Mouse (Mus musculus): ENCODE data around the gene Tacc3. TPM values are rescaled to one million over a fixed set of nuclear protein-coding genes. Genes with fewer than 3 reads are reported as not detected.

Tacc3 gene
- polyA plus RNA-seq, 1 experiment = 11.6 TPM

GRCm38 (mm10) chr5:33722266-33723018 lies 64.5 kb downstream of the Tacc3 start:
- peaks cover 31% of the 10 kb centered on the region for H3K4me1 ChIP-seq (ENCODE audit: control insufficient read depth)
- TF ChIP-seq GATA1 (IDR thresholded peaks at IDR 0.05; ENCODE audit: low read length) (no peak), TAL1 (IDR thresholded peaks at IDR 0.05; ENCODE audit: low read length) (no peak)
- H3K27me3 ChIP-seq (ENCODE audit: control insufficient read depth) = peaks cover 81% of the 10 kb centered on the region
- peak overlapping the region; percentile 58 for H3K4me3 ChIP-seq (replicated peaks)
- H3K9me3 ChIP-seq (ENCODE audit: control insufficient read depth, low read length) = peaks cover 6% of the 10 kb centered on the region; the same call in 1 of the 2 replicates
- no peaks in the 10 kb centered on the region for H3K36me3 ChIP-seq (ENCODE audit: control insufficient read depth)

GRCm38 (mm10) chr5:33723019-33723640 lies 65.2 kb downstream of the Tacc3 start:
- H3K27me3 ChIP-seq (ENCODE audit: control insufficient read depth) = peaks cover 81% of the 10 kb centered on the region
- peaks cover 6% of the 10 kb centered on the region; the same call in 1 of the 2 replicates for H3K9me3 ChIP-seq (ENCODE audit: control insufficient read depth, low read length)
- no peak for TF ChIP-seq TAL1 (IDR thresholded peaks at IDR 0.05; ENCODE audit: low read length)
- TF ChIP-seq GATA1 (IDR thresholded peaks at IDR 0.05; ENCODE audit: low read length) = no peak
- peaks cover 4% of the 10 kb centered on the region; the same call in 1 of the 2 replicates for H3K36me3 ChIP-seq (ENCODE audit: control insufficient read depth)
- peak overlapping the region; percentile 58 for H3K4me3 ChIP-seq (replicated peaks)
- peaks cover 31% of the 10 kb centered on the region for H3K4me1 ChIP-seq (ENCODE audit: control insufficient read depth)

GRCm38 (mm10) chr5:33723641-33724465 lies 65.9 kb downstream of the Tacc3 start:
- Histone ChIP-seq H3K4me1 (ENCODE audit: control insufficient read depth) (peaks cover 31% of the 10 kb centered on the region), H3K4me3 (replicated peaks) (peak overlapping the region; percentile 58), H3K9me3 (ENCODE audit: control insufficient read depth, low read length) (peaks cover 6% of the 10 kb centered on the region; the same call in 1 of the 2 replicates), H3K36me3 (ENCODE audit: control insufficient read depth) (peaks cover 6% of the 10 kb centered on the region; the same call in 1 of the 2 replicates), H3K27me3 (ENCODE audit: control insufficient read depth) (peaks cover 76% of the 10 kb centered on the region)
- no peak for TF ChIP-seq TAL1 (IDR thresholded peaks at IDR 0.05; ENCODE audit: low read length)
- no peak for TF ChIP-seq GATA1 (IDR thresholded peaks at IDR 0.05; ENCODE audit: low read length)

- Histone ChIP-seq H3K36me3 (ENCODE audit: control insufficient read depth) (peaks cover 8% of the 10 kb centered on the region; the same call in 1 of the 2 replicates), H3K27me3 (ENCODE audit: control insufficient read depth) (peaks cover 55% of the 10 kb centered on the region), H3K4me3 (replicated peaks) (no peak overlapping the region), H3K9me3 (ENCODE audit: control insufficient read depth, low read length) (peaks cover 6% of the 10 kb centered on the region; the same call in 1 of the 2 replicates), H3K4me1 (ENCODE audit: control insufficient read depth) (peaks cover 21% of the 10 kb centered on the region)
- TF ChIP-seq TAL1 (IDR thresholded peaks at IDR 0.05; ENCODE audit: low read length) = no peak
- no peak for TF ChIP-seq GATA1 (IDR thresholded peaks at IDR 0.05; ENCODE audit: low read length)
Measured at GRCm38 (mm10) chr5:33726081-33726647, 68.2 kb downstream of the Tacc3 start.

- Histone ChIP-seq H3K4me3 (replicated peaks) (no peak overlapping the region), H3K36me3 (ENCODE audit: control insufficient read depth) (peaks cover 15% of the 10 kb centered on the region; the same call in 1 of the 2 replicates), H3K4me1 (ENCODE audit: control insufficient read depth) (peaks cover 14% of the 10 kb centered on the region), H3K9me3 (ENCODE audit: control insufficient read depth, low read length) (peaks cover 6% of the 10 kb centered on the region; the same call in 1 of the 2 replicates), H3K27me3 (ENCODE audit: control insufficient read depth) (peaks cover 48% of the 10 kb centered on the region)
- TF ChIP-seq GATA1 (IDR thresholded peaks at IDR 0.05; ENCODE audit: low read length) (no peak), TAL1 (IDR thresholded peaks at IDR 0.05; ENCODE audit: low read length) (no peak)
Measured at GRCm38 (mm10) chr5:33726891-33727290, 69.0 kb downstream of the Tacc3 start.

Other genes starting within 250 kb of the Tacc3 start
- gene Nkx1-1, start 224.2 kb upstream of the Tacc3 start, polyA plus RNA-seq (2012) = not detected in 2 replicates
- gene Fam53a, start 28.5 kb upstream of the Tacc3 start, polyA plus RNA-seq (2012) = 5.3 and 5.7 TPM in 2 replicates
- gene Gm9903, start 28.2 kb upstream of the Tacc3 start, polyA plus RNA-seq (2012) = not detected in 2 replicates
- 70.9 and 94.3 TPM in 2 replicates for gene Slbp, start 5.6 kb upstream of the Tacc3 start, polyA plus RNA-seq (2012)
- 1.2 and 2.2 TPM in 2 replicates for gene Tmem129, start 288 bp downstream of the Tacc3 start, polyA plus RNA-seq (2012)
- 0.03 TPM in 1 of 2 replicates, not detected in the other for gene Fgfr3, start 63.5 kb downstream of the Tacc3 start, polyA plus RNA-seq (2012)
- gene Letm1, start 124.7 kb downstream of the Tacc3 start, polyA plus RNA-seq (2012) = 2.6 and 2.8 TPM in 2 replicates
- gene Nsd2, start 162.6 kb downstream of the Tacc3 start, polyA plus RNA-seq (2012) = 1.5 and 2.2 TPM in 2 replicates